Mouse (Mus musculus): ENCODE measurements around the gene Aacs.

Gene Aacs

DNA sequence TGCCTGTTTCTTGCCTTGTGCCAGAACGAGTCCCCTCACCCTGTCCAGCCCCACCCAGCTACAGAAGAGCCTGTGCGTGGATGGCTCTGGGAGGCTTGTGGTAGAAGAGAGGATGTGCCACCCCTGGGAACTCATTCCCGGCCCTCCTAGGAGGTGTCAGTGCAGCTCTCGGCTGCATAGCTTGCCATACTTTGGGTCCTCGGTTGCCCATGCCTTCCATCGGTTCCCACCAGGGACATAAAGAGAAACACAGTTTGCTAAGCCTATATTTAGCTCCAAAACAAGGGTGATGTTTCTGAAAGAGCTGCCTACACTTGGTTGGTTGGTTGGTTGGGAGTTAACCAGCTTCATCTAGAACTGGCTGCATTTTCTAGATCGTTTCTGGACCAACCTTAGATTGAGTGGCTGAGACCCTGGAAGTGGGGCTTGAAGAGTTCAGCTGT is 58.6 kb downstream of the Aacs start:
- peak; percentile 68 for DNase-seq (ENCODE audit: low read depth, low spot score)

DNA sequence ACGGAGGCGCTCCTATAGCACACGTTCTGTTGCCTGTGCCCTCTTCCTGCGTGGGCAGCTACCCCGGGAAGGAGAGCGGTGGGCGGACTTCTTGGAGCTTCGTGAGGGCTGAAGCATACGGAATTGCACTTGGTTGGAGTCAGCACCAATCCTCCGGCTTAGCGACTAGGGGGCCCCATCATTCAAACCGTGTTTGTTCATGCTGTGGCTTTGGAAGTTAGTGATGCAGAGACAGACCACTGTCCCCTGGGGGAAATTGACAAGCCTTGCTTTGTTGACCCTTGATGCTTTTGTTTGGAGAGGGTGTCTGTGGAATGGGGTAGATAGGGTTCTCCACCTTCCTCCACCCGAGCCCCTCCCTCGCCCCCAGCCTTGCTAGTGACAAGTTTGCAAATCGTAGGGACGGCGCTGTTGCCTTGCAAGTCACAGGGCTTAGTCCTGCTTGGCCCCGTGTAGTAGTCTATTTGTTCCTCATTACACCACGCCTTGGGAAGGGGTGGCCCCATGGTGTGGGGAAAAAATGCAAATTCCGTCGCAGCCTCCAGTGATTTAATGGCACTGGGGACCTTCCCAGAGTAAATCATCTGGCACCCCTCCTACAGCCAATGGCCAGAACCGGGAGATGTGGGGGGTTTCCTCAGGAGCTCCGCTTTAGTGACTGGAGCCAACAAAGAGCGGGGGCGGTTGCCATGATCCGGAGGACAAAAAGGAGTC is 59.2 kb downstream of the Aacs start:
- DNase-seq (ENCODE audit: low read depth, low spot score), result peak; percentile 87

DNA sequence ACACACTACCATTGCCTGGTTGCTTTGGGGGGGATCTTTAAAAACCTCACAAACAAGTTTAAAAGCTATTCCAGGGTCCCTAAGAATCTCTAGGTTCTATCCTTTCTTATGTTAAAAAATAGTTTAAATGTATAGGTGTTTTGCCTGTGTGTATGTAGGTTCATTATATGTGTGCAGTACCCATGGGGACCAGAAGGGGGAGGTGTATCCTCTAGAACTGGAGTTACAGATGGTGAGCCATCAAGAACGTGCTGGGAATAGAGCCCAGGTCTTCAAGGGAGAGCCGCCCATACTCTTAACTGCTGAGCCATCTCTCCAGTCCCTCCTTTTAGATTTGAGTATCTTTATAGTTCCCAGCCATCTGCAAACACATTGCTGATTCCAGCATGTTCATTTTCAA is 69.5 kb downstream of the Aacs start:
- DNase-seq (ENCODE audit: low read depth, low spot score), result no peak

DNA sequence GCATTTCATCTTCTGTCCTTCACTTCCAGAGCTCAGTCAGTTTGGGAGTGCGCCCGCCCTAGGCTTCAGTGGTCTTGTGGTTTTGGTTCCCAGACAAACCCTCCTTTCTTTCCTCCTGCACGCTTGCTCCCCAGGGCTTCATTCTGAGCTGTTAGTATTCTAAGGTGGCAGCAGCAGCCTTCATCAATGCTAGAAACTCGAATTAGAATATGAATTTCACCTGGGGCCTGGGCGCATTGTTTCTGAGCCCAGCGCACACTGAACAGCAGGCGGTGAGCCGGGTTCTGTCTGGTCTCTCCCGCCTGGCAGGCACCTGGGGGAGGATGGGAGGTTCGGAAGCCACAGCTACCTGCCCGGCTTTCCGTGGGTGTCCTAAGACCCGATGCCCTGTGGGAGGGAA is 70.7 kb downstream of the Aacs start:
- DNase-seq (ENCODE audit: low read depth, low spot score), result no peak

- DNase-seq (ENCODE audit: low read depth, low spot score), result peak; percentile 41
These were observed 74.3 kb downstream of the Aacs start for GRCm38 (mm10) chr5:125549750-125550489.

- peak; percentile 57 for DNase-seq (ENCODE audit: low read depth, low spot score)
These were observed 80.1 kb downstream of the Aacs start for GRCm38 (mm10) chr5:125555732-125556131.

GRCm38 (mm10) chr5:125563492-125563891 is 87.9 kb downstream of the Aacs start:
- peak; percentile 48 for DNase-seq (ENCODE audit: low read depth, low spot score)

- DNase-seq (ENCODE audit: low read depth, low spot score), result no peak
These were observed 90.1 kb downstream of the Aacs start for GRCm38 (mm10) chr5:125565725-125566124.

All from brain, adult 2 months (tissue).